Mouse (Mus musculus): ENCODE measurements around the gene Csrp3. TPM values are rescaled to one million over a fixed set of nuclear protein-coding genes. Genes with fewer than 3 reads are reported as not detected.

Gene Csrp3
- polyA plus RNA-seq, 1 experiment from 2014 or later, result 1.9 TPM

DNA sequence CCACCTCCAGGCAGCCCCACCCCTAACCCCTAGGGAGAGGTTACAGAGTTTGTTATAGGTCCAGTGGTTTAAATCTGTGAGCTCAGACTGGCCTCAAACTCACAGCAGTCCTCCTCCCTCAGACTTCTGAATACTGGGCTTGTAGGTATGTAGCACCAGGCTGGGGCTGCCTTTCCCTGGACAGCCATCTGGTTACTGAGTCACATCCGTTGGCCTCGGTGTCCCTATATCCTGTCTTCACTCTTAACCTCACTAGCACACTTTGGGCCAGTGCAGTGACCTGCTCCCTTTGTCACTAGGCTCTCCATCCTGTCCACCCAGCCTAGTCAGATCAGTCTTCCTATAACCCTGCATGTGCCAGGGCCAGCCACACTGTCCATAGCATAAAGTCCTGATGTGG, 40.9 kb upstream of the Csrp3 start:
- Histone ChIP-seq H3K36me3 (ENCODE audit: insufficient read depth) (no peaks in the 10 kb centered on the region), H3K4me1 (ENCODE audit: insufficient read depth) (no peaks in the 10 kb centered on the region), H3K9ac (no peak overlapping the region), H3K4me3 (ENCODE audit: low read depth, low read length) (no peak overlapping the region), H3K27ac (ENCODE audit: low read depth) (no peak overlapping the region), H3K27me3 (ENCODE audit: insufficient read depth, low read length) (no peaks in the 10 kb centered on the region), H3K4me2 (no peak overlapping the region), H3K9me3 (ENCODE audit: low read depth, low read length) (no peaks in the 10 kb centered on the region)
- no peak for TF ChIP-seq CTCF (IDR thresholded peaks at IDR 0.05; ENCODE audit: low read depth)
- WGBS, result 53% methylated on average over 2 of the region's 2 CpGs
- DNase-seq (no peak), ATAC-seq (ENCODE audit: insufficient read depth) (peak; percentile 30; the same call in 1 of the 2 replicates)

DNA sequence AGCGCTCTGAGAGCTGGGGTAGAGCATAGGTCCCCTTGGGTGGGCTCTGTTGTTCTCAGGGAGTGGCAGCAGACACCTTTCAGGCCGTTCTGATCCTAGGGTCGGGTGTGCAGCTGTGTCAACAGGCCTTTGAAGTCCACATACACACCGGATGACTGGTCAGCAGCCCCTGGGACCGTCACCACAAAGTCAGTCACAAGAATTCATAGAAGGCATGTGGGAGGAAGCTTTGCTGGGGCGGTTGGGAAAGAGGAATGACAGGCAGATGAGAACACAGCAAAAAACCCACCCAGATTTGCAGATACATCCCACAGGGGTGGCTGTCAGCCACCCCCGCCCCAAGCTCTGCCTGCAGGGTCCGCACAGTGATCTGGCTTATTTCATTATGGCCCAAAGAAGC, 40.1 kb upstream of the Csrp3 start:
- 23% methylated on average over 8 of the region's 8 CpGs for WGBS
- H3K4me2 ChIP-seq, result no peak overlapping the region
- ATAC-seq (ENCODE audit: insufficient read depth), result no peak

DNA sequence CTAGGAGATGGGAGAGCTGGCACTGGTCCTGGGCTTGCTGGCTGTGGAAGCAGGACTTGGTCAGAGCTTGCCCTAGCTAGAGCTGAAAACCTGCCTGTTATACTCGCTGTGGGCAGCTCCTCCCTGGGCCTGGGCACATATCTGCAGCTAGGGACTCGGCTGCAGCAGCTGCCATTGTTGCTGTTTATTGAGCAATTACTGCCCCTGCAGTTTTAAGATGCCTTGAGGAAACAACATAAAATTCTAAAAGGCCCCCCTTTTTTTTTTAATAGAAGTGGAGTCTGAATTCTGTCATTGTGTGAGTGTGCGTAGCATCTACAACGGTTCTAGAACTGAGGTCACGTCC, 36.4 kb upstream of the Csrp3 start:
- TF ChIP-seq CTCF (IDR thresholded peaks at IDR 0.05; ENCODE audit: low read depth), result no peak
- H3K9me3 ChIP-seq (ENCODE audit: low read depth, low read length), result no peaks in the 10 kb centered on the region
- 52% methylated on average over 5 of the region's 5 CpGs for WGBS

More for the DNA sequence above, 40.1 kb upstream of the Csrp3 start:
- DNase-seq, result no peak
- no peak overlapping the region for H3K9ac ChIP-seq
- H3K27me3 ChIP-seq (ENCODE audit: insufficient read depth, low read length), result no peaks in the 10 kb centered on the region
- H3K4me1 ChIP-seq (ENCODE audit: insufficient read depth), result no peaks in the 10 kb centered on the region
- H3K4me3 ChIP-seq (ENCODE audit: low read depth, low read length), result no peak overlapping the region
- H3K27ac ChIP-seq (ENCODE audit: low read depth), result no peak overlapping the region
- H3K9me3 ChIP-seq (ENCODE audit: low read depth, low read length), result no peaks in the 10 kb centered on the region
- TF ChIP-seq CTCF (IDR thresholded peaks at IDR 0.05; ENCODE audit: low read depth), result no peak
- no peaks in the 10 kb centered on the region for H3K36me3 ChIP-seq (ENCODE audit: insufficient read depth)

DNA sequence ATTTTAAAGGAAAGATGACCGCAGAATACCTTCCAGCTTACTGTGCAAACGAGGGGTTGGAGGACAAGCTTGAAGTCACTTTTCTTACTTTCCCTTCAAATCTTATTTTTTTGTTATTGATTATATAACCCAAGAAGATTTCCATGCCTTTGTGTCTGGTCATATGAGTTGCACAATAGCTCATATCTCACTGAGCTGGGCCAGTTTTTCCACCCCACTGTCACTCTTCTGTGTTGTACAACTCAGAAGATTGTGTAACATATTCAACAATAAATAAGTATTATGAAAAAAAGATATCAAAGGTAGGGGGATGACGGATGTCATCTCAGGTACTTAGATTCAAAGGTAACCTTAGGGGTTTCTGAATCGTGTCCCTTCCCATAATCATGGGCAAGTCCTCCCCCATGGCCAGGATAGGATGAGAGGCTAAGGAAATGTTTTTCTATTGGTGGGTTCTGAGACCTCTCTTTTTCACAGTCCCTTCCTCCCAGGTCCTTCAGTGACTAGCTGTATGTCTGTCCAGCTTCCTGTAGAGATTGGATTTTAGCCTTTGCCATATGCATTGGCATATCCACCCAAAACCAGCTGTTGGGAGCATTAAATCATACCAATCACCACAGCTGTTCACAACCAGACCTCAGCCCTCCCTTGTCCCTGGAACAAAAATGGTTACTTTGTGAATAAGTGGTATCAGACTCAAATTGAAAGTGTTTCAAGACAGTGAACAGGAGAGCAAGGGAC, 35.9 kb upstream of the Csrp3 start:
- Histone ChIP-seq H3K9ac (no peak overlapping the region), H3K9me3 (ENCODE audit: low read depth, low read length) (no peaks in the 10 kb centered on the region), H3K4me3 (ENCODE audit: low read depth, low read length) (no peak overlapping the region), H3K27ac (ENCODE audit: low read depth) (no peak overlapping the region), H3K27me3 (ENCODE audit: insufficient read depth, low read length) (no peaks in the 10 kb centered on the region), H3K4me1 (ENCODE audit: insufficient read depth) (0 out of 2 replicates have a peak, but pooled peaks cover 2% of the 10 kb centered on the region), H3K36me3 (ENCODE audit: insufficient read depth) (peaks cover under 1% of the 10 kb centered on the region; the same call in 1 of the 2 replicates), H3K4me2 (no peak overlapping the region)
- DNase-seq, result no peak
- 73% methylated on average over 4 of the region's 4 CpGs for WGBS
- no peak for ATAC-seq (ENCODE audit: insufficient read depth)
- TF ChIP-seq CTCF (IDR thresholded peaks at IDR 0.05; ENCODE audit: low read depth), result no peak

More for the DNA sequence above, 36.4 kb upstream of the Csrp3 start:
- H3K4me1 ChIP-seq (ENCODE audit: insufficient read depth), result 0 out of 2 replicates have a peak, but pooled peaks cover 2% of the 10 kb centered on the region
- DNase-seq (no peak), ATAC-seq (ENCODE audit: insufficient read depth) (no peak)
- H3K4me2 ChIP-seq, result no peak overlapping the region
- no peak overlapping the region for H3K4me3 ChIP-seq (ENCODE audit: low read depth, low read length)
- no peak overlapping the region for H3K9ac ChIP-seq
- no peaks in the 10 kb centered on the region for H3K27me3 ChIP-seq (ENCODE audit: insufficient read depth, low read length)
- no peaks in the 10 kb centered on the region for H3K36me3 ChIP-seq (ENCODE audit: insufficient read depth)
- H3K27ac ChIP-seq (ENCODE audit: low read depth), result no peak overlapping the region

DNA sequence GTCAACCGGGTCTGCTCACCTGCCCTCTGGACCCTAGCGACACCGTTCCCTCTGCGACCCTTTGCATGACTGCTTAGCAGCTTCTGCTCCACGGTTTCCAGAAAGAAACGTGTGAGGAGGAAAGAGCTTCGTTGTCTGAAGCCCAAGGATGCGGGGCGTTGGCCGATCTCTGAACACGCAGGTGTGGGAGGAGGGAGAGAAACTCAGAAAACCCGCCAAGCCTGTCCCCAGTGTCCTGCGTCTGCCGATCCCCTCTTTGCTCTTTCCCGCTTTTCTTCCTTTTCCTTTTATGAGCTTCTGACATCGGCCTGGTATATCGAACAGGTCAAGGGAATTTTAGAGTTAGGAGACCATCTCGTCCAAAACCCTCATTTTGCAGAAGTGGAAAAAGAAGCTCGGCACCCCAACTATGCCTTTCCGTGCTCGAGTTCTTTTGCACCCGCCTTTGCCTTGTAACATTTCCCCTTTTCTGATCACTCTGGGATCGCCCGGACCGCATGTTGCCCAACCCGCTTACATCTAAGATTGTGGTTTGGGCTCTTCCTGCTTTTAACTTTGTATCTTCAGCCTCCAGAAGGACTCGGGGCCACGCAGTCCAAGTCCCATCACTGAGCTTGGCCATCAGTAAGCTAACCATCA, 34.3 kb upstream of the Csrp3 start:
- Histone ChIP-seq H3K4me1 (ENCODE audit: insufficient read depth) (0 out of 2 replicates have a peak, but pooled peaks cover 2% of the 10 kb centered on the region), H3K9me3 (ENCODE audit: low read depth, low read length) (no peaks in the 10 kb centered on the region), H3K4me3 (ENCODE audit: low read depth, low read length) (peak overlapping the region; percentile 80), H3K27me3 (ENCODE audit: insufficient read depth, low read length) (no peaks in the 10 kb centered on the region), H3K9ac (peak overlapping the region; percentile 95), H3K36me3 (ENCODE audit: insufficient read depth) (peaks cover 16% of the 10 kb centered on the region), H3K4me2 (peak overlapping the region; percentile 96), H3K27ac (ENCODE audit: low read depth) (peak overlapping the region; percentile 93)
- WGBS, result under 1% methylated on average over 28 of the region's 28 CpGs
- DNase-seq (peak; percentile 68), ATAC-seq (ENCODE audit: insufficient read depth) (no peak)
- TF ChIP-seq CTCF (IDR thresholded peaks at IDR 0.05; ENCODE audit: low read depth), result no peak

DNA sequence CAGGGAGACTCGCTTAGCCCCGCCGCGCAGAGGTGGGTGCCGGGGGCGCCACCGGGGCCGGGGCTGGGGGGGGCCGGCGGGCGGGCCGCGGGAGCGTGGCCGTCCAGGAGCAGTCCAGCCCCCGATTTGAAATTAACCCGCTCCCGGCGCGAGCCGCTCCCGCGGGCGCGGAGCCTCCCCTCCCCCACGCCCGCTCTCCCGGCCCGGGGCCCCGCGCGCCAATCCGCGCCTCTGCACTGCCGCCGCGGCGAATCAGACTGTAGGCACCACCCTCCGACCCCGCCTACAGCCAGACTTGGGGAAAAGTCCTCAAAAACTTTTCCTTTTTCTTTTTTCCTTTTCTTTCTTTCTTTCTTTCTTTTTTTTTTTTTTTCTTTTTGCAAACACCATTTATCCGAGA, 33.7 kb upstream of the Csrp3 start, which contains the start of gene E2f8:
TSS of gene E2f8 (minus strand) at position 111 of the 400 bp plus-strand sequence.
- Histone ChIP-seq H3K36me3 (ENCODE audit: insufficient read depth) (peaks cover 22% of the 10 kb centered on the region), H3K4me3 (ENCODE audit: low read depth, low read length) (peak within 1 kb of the TSS; percentile 80), H3K4me1 (ENCODE audit: insufficient read depth) (0 out of 2 replicates have a peak, but pooled peaks cover 2% of the 10 kb centered on the region), H3K27me3 (ENCODE audit: insufficient read depth, low read length) (no peaks in the 10 kb centered on the region), H3K4me2 (peak within 1 kb of the TSS; percentile 96), H3K27ac (ENCODE audit: low read depth) (peak within 1 kb of the TSS; percentile 93), H3K9ac (peak within 1 kb of the TSS; percentile 95), H3K9me3 (ENCODE audit: low read depth, low read length) (no peaks in the 10 kb centered on the region)
- 1% methylated on average over 41 of the region's 41 CpGs for WGBS
- DNase-seq, result peak; percentile 93
- no peak for TF ChIP-seq CTCF (IDR thresholded peaks at IDR 0.05; ENCODE audit: low read depth)
- ATAC-seq (ENCODE audit: insufficient read depth), result peak; percentile 85

All from lung, embryonic 14.5 days (tissue).